Mouse (Mus musculus) bone marrow, adult 2 months (tissue): Measurements from ENCODE around the gene Iqsec2.

Experiments
- CTCF ChIP-seq: fragments of 200-500 bp; IDR thresholded peaks from 2 replicates; pipeline ENCODE4 v1.5.1; 2011; ENCODE audit warnings: low read length, control low read depth; ENCODE audit not compliant: control insufficient read depth, insufficient read depth
- POLR2A ChIP-seq: fragments of 200-500 bp; IDR thresholded peaks from 2 replicates; pipeline ENCODE4 v1.6.1; 2011; ENCODE audit warnings: low read depth, mild to moderate bottlenecking, control low read depth, low read length, borderline replicate concordance; ENCODE audit not compliant: control insufficient read depth

DNA sequence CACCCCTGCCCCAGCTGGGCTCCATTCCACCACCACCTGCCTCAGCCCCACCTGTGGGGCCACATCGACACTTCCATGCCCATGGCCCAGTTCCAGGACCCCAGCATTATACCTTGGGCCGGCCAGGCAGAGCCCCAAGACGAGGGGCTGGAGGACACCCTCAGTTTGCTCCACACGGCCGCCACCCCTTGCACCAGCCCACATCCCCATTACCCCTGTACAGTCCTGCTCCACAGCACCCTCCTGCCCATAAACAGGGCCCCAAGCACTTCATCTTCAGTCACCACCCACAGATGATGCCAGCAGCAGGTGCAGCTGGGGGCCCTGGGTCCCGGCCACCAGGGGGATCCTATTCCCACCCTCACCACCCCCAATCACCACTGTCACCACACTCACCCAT, 79.2 kb downstream of the Iqsec2 start:
- TF ChIP-seq CTCF (no peak), POLR2A (no peak)
